Mouse (Mus musculus): ENCODE measurements around the gene Hdx. TPM values are rescaled to one million over a fixed set of nuclear protein-coding genes. Genes with fewer than 3 reads are reported as not detected.

Gene Hdx
- polyA plus RNA-seq, 1 experiment from 2014 or later = 1.6 TPM

Other genes starting within 250 kb of the Hdx start
- gene Rps6ka6, start 159.1 kb downstream of the Hdx start, polyA plus RNA-seq (2015; fragmentation: Nextera tagmentation; extraction: Ambion mirVana) = 37.0 and 41.7 TPM in 2 replicates
- gene Gm45194, start 194.3 kb upstream of the Hdx start, polyA plus RNA-seq (2015; fragmentation: Nextera tagmentation; extraction: Ambion mirVana) = 0.36 and 0.45 TPM in 2 replicates

Data from midbrain, embryonic 15.5 days (tissue).